Mouse (Mus musculus) heart, adult 2 months (tissue): ENCODE measurements around the gene Lmo4. TPM values are rescaled to one million over a fixed set of nuclear protein-coding genes. Genes with fewer than 3 reads are reported as not detected.

Experiments
- DNase-seq, 2 experiments: peaks; one replicate each; pipeline ENCODE4 v3.0.0; 2021
- H3K27ac ChIP-seq: fragments of 200-600 bp; 2 replicates; pipeline ENCODE4 v1.8.1; 2022
- H3K27me3 ChIP-seq: fragments of 200-500 bp; 2 replicates; pipeline ENCODE4 v1.6.1; 2012; ENCODE audit warnings: mild to moderate bottlenecking, low read length, inconsistent platforms, mixed read lengths; ENCODE audit not compliant: control insufficient read depth, insufficient read depth
- H3K36me3 ChIP-seq: fragments of 200-500 bp; 2 replicates; pipeline ENCODE4 v1.6.1; 2012; ENCODE audit warnings: low read length, inconsistent platforms; ENCODE audit not compliant: control insufficient read depth, insufficient read depth
- H3K4me1 ChIP-seq: fragments of 200-500 bp; 2 replicates; pipeline ENCODE4 v1.6.1; 2011; ENCODE audit warnings: low read length; ENCODE audit not compliant: control insufficient read depth, insufficient read depth
- H3K4me3 ChIP-seq: fragments of 200-600 bp; 2 replicates; pipeline ENCODE4 v1.8.1; 2022
- H3K79me2 ChIP-seq: fragments of 200-500 bp; replicated peaks from 2 replicates; pipeline ENCODE4 v1.6.1; 2012; ENCODE audit warnings: mild to moderate bottlenecking, inconsistent platforms, low read length, moderate library complexity, mixed read lengths; ENCODE audit not compliant: control insufficient read depth, insufficient read depth
- H3K9ac ChIP-seq: fragments of 200-500 bp; 2 replicates; pipeline ENCODE4 v1.6.1; 2012; ENCODE audit warnings: low read depth, mild to moderate bottlenecking, control low read depth, inconsistent platforms, low read length, mixed read lengths
- CTCF ChIP-seq: fragments of 200-600 bp; IDR thresholded peaks from 2 replicates; pipeline ENCODE4 v1.8.1; 2022; ENCODE audit warnings: antibody characterized with exemption, mild to moderate bottlenecking, moderate library complexity
- EP300 ChIP-seq: fragments of 200-500 bp; IDR thresholded peaks from 2 replicates; pipeline ENCODE4 v1.6.1; 2011; ENCODE audit warnings: low read depth, low read length, control low read depth; ENCODE audit not compliant: insufficient read depth
- POLR2A ChIP-seq: fragments of 200-500 bp; IDR thresholded peaks from 2 replicates; pipeline ENCODE4 v1.6.1; 2011; ENCODE audit warnings: mild to moderate bottlenecking, low read depth, low read length, control low read depth; ENCODE audit not compliant: insufficient read depth
- WGBS: fragments of 180-500 bp; shearing (Covaris S2); methylation state at CpG from one replicate; pipeline ENCODE4 v1.1.7; 2018; 5-methylcytosine and 5-hydroxymethylcytosine counted together
- intact Hi-C: fragments of 180-260 bp; cut with DNase I; formaldehyde crosslinking; loops from one replicate; pipeline ENCODE4 v1.15.1; 2025
- polyA plus RNA-seq: library from polyadenylated mRNA; depleted of rRNA; stranded (reverse); fragments of >200 nt; gene quantifications from 2 replicates; pipeline ENCODE4 v1.2.3, GENCODE M21; 2012
- total RNA-seq, 2 experiments: library from RNA; stranded (reverse); gene quantifications; 2 replicates each; pipeline ENCODE4 v1.2.3; 2021

Lmo4 gene
- total and polyA plus RNA-seq, 3 experiments = 29.0 to 34.3 (median 33.8) TPM

GRCm38 (mm10) chr3:144201794-144202573 lies 3.0 kb downstream of the Lmo4 start:
- peak; percentile 91 to 92 for DNase-seq
- Histone ChIP-seq H3K27ac (peak overlapping the region; percentile 89), H3K36me3 (peaks cover 26% of the 10 kb centered on the region), H3K27me3 (no peaks in the 10 kb centered on the region), H3K4me1 (peaks cover 8% of the 10 kb centered on the region; the same call in 1 of the 2 replicates), H3K4me3 (peak overlapping the region; percentile 88), H3K79me2 (peaks cover 4% of the 10 kb centered on the region; the same call in 1 of the 2 replicates), H3K9ac (peak overlapping the region; percentile 84)
- intact Hi-C loops = loop anchor here (10.0 kb wide), 3 partner anchors 923 to 1437 kb away; partner anchors contain the start of gene Gtf2b
- TF ChIP-seq CTCF (peak; percentile 47), POLR2A (peak; percentile 57; the same call in 1 of the 2 replicates), EP300 (no peak)
- WGBS = under 1% methylated on average over 56 of the region's 64 CpGs

GRCm38 (mm10) chr3:144185327-144186152 lies 19.5 kb downstream of the Lmo4 start:
- no peak for DNase-seq
- intact Hi-C loops = no loop called here
- TF ChIP-seq EP300 = no peak
- TF ChIP-seq CTCF = no peak
- TF ChIP-seq POLR2A = no peak

GRCm38 (mm10) chr3:144184918-144185317 lies 20.1 kb downstream of the Lmo4 start:
- Histone ChIP-seq H3K4me1 (no peaks in the 10 kb centered on the region), H3K9ac (no peak overlapping the region), H3K27me3 (no peaks in the 10 kb centered on the region), H3K79me2 (no peaks in the 10 kb centered on the region), H3K36me3 (no peaks in the 10 kb centered on the region), H3K4me3 (no peak overlapping the region), H3K27ac (no peak overlapping the region)
- TF ChIP-seq POLR2A (no peak), EP300 (no peak), CTCF (no peak)
- no peak for DNase-seq
- 92% methylated on average over 4 of the region's 4 CpGs for WGBS
- intact Hi-C loops = no loop called here

More at GRCm38 (mm10) chr3:144185327-144186152, 19.5 kb downstream of the Lmo4 start:
- no peak overlapping the region for H3K27ac ChIP-seq
- WGBS = 79% methylated on average over 13 of the region's 13 CpGs
- H3K27me3 ChIP-seq = no peaks in the 10 kb centered on the region
- H3K79me2 ChIP-seq = no peaks in the 10 kb centered on the region
- H3K9ac ChIP-seq = no peak overlapping the region
- no peaks in the 10 kb centered on the region for H3K4me1 ChIP-seq
- no peak overlapping the region for H3K4me3 ChIP-seq
- no peaks in the 10 kb centered on the region for H3K36me3 ChIP-seq

DNA sequence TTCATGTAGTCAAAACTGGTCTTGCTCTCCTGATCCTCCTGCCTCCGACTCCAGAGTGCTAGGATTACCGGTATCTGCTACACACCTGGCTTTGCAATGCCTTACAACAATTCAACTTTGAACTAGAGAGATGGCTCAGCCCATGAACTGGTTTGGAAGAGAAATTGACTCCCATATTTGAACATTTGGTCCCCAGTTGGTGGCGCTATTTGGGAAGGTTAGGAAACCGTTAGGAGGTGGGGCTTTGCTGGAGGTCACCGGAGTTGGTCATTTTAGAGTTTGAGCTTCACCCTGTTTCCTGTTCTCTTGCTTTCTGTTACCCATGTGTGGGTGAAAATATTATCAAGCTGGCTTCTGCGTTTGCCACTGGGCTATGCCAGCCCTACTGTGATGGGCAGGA lies 22.8 kb downstream of the Lmo4 start:
- Histone ChIP-seq H3K4me1 (no peaks in the 10 kb centered on the region), H3K36me3 (no peaks in the 10 kb centered on the region), H3K27ac (no peak overlapping the region), H3K9ac (no peak overlapping the region), H3K4me3 (no peak overlapping the region), H3K79me2 (no peaks in the 10 kb centered on the region), H3K27me3 (no peaks in the 10 kb centered on the region)
- TF ChIP-seq CTCF = peak; percentile 36
- no peak for TF ChIP-seq POLR2A
- no peak for TF ChIP-seq EP300
- peak in 1 of 2 experiments; percentile 16 for DNase-seq
- intact Hi-C loops = no loop called here
- 72% methylated on average over 6 of the region's 6 CpGs for WGBS

DNA sequence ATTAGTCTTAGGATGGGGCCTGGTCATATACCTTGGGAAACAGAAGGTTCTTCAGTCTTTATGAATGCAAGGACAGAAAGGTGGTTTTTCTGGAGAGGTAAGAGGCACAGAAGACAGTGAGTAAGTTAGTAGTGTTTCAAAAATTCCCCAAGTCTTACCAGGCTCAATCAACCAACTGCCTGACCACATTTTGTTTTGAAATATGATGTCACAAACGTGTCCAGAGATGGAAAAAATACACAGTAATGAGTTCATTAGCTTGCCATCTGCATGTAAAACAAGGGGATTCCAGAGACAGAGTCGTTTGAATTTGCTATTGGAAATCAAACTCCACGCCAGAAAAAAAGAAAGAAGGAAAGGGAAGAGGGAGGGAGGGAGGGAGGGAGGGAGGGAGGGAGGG lies 26.1 kb downstream of the Lmo4 start:
- intact Hi-C loops = no loop called here

More for the DNA sequence above, 26.1 kb downstream of the Lmo4 start:
- no peak for DNase-seq
- Histone ChIP-seq H3K27me3 (no peaks in the 10 kb centered on the region), H3K27ac (no peak overlapping the region), H3K9ac (no peak overlapping the region), H3K4me3 (no peak overlapping the region), H3K79me2 (no peaks in the 10 kb centered on the region), H3K36me3 (no peaks in the 10 kb centered on the region), H3K4me1 (no peaks in the 10 kb centered on the region)
- WGBS = 75% methylated on average over 3 of the region's 3 CpGs
- TF ChIP-seq CTCF = no peak
- TF ChIP-seq EP300 = no peak
- TF ChIP-seq POLR2A = no peak
